Mouse (Mus musculus): ENCODE measurements around the gene Myocd.

Gene Myocd

DNA sequence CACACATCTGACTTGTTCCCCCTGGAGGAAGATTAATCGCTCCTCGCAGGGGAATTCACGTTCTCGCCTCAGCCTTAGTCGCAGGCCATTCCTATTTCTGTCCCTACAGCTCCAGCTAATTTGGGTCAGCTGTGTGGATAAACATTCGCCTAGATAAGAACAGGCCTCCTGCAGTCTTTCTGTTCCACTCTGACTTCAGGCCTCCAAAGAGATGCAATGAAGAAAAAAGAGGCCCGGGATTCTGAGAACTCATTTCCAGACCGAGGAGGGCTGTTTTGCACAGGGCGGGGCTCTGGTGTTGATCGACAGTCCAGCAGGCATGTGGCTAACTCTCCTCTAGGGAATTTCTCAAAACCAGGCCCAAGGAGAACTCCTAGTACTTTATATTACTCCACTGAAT lies 43.0 kb downstream of the Myocd start:
- ChIA-PET POLR2A (no interaction called here), CTCF (no interaction called here)

DNA sequence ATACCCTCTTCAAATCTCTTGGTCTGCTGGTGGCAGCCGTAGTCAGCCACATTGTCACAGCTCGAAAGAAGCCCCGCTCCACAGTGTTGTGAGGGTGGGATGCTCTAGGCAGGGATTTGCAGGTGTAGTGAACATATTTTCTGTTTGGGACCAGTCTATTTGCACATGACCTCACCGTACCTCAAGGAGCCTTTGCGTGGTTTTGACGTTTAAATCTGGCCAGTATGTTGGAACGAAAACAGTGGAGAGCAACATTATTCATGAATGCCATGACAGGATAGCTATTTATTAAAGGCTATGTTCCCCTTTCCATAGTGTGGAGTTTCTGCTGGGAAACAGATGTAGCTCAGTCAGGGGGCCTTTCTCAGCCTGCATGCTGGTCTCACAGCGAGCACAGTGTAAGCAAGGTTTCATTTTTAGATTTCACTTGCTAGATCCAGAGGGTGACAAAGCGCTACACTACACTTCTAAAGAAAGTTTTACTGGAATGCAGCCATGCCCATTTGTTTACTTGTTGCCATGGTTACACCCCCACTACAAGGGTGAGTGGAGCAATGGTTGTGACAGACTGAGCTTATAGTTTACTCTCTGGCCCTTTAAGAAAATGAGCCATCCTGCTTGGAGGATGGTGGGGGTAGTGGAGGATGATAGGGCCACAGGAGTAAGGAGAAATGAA lies 54.7 kb downstream of the Myocd start:
- ChIA-PET POLR2A (no interaction called here), CTCF (no interaction called here)

DNA sequence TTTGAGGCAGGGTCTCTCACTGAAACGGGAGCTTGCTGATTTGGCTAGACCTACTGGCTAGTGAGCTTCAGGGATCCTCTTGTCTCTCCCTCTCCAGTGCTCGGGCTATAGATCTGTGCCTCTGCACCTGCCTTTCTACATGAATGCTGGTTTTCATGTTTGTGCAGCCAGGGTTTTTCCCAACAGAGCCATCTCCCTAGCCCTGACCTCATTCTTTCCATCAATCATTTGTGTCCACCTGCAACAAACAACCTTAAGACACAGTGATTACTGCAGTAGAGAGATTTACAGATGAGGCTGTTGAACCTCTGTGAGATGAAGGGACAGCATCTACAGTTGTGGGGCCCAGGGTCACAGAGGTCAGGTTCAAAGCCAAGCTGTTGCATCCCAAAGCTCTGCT lies 56.0 kb downstream of the Myocd start:
- ChIA-PET CTCF (no interaction called here), POLR2A (no interaction called here)

DNA sequence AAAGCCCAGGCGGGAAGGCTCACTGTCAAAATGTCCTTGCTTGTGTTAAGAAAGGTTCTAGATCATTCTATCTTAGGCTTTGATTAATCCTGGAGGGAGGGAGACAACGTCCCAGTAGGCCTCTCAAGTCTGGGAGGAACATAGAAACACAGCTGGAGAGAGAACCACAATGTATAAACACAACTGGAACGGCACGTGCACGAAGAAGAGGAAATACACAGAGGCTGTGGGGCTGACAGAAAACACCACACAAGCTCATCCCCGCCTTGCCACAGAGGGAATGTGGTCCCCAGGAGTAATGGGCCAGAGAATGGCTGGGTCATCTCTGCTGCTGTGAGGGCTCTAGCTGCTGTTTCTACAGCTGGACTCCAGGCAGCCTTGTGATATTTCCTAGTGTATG lies 58.1 kb downstream of the Myocd start:
- ChIA-PET POLR2A (no interaction called here), CTCF (no interaction called here)

DNA sequence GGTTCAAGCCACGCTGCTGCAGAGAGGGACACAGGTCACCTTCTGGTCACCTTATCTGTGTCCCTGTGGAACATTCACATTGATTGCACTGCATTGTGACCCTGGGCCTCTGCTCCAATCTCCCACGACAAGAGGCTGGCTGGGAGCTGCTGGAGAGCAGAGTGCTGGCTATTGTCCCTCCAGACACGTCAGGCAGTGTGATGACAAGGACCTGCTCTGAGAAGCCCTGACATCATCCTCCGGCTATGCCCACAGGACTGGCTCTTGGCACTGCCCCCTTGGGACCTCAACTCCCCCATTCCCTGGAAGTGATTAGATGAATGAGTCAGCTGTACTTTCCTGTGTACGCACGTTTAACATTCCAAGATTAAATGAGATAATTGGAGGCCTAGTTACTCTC lies 60.3 kb downstream of the Myocd start:
- CTCF ChIA-PET = no interaction called here
- POLR2A ChIA-PET = interaction anchor here in 1 of 4 experiments (0.8 kb wide), 1 partner anchor 94 kb away, joined by 8 read pairs; no protein-coding TSS in a partner anchor

DNA sequence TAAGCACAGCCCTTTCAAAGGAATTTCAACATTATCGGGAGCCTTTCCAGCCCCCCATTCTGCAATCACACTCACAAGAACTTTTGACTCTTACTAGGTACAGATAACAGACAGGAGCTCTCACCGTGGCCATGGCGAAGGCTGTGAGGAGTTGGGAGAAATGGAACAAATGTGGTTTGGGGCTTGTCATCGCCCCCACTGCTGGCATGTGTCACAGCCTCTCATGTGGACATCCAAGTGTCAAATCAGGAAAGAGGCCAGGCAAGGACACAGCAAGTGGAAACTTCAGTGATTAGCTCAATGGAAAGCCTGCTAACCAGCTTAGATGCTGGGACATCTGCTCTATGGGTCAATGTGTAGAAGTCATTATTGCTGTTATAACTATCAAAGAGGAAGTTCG lies 64.5 kb downstream of the Myocd start:
- ChIA-PET POLR2A (no interaction called here), CTCF (no interaction called here)

DNA sequence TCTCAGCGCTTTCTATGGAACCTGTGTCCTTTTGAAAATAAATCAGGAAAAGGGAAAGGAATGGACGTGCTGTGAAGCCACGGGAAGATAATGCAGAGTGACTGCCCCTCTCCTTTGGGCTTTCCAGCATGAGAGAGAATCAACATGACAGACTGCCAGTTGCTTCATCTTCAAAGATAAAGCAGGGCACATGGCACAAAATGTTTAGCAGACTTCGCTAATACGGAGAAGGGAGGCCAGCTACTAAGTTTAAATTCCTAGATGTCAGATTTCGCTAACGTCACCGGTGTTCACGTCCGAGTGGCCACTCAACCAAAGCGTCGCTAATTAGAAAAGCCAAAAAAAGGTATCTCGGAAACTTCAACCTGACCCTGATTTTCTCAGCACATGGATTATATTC lies 65.1 kb downstream of the Myocd start:
- CTCF ChIA-PET = no interaction called here
- POLR2A ChIA-PET = no interaction called here

DNA sequence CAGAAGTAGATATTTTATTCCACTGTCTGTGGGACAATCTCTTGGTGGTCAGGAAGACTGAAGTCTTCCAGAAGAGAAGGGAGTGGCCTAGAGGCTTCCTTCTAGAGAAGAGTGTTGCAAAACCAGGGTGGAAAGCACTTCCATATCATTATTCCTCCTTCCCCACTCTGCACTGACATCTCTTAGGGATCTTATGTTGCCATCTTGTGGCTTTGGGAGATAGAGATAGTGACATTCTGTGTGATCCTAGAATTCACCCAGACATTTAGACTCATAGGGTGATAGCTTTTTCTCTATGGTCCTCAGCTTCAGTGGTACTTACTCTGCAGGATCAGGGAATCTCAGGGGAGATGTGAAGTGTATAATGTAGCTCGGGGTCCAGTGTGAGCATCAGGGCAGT lies 66.8 kb downstream of the Myocd start:
- ChIA-PET POLR2A (no interaction called here), CTCF (no interaction called here)

DNA sequence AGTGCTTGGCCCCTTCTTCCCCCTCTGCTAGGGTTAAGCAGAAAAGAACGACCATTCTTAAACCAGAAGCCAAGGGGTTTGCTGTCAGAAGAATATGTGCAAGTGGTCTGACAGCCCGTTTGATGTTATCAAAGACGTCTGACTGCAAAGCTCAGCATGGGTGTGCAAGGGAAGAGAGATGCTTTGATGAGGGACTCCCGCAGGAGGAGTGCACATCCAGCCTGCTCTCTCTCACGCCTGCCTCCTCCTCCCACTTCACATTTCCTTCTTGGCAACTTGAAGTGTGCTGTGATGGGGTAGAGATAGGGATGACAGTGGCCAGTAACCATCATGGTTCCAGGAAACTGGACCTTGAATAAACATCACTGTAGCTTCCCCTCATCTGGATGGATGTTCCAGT lies 67.6 kb downstream of the Myocd start:
- CTCF ChIA-PET = interaction anchor here in 1 of 4 experiments (0.6 kb wide), 1 partner anchor 15 kb away, joined by 3 read pairs; no protein-coding TSS in a partner anchor
- POLR2A ChIA-PET = interaction anchor here in 1 of 4 experiments (0.6 kb wide), 1 partner anchor 12 kb away, joined by 3 read pairs; no protein-coding TSS in a partner anchor

DNA sequence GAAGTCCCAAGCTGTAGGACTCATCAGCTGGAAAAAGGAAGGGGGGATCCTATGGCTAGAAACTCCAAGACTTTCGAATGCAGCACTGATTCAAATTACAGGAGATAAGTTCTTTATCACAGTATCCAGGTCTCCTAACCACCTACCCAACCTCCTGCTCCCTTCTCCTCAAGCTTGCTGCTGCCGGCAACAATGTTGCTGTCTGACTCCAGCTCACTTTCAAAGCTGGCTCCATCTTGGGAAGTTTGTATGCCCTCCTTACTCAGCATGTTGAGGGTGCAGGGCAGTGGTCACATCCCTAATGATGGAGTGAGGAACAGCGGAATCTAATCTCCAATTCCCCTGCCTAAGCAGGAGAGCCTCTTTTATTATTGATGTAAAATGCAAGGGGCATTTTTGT lies 71.8 kb downstream of the Myocd start:
- CTCF ChIA-PET = interaction anchor here in 3 of 4 experiments (1.1 to 1.8 kb wide), 5 partner anchors 11 to 480 kb away, joined by 4 to 8 read pairs (median 5); no protein-coding TSS in a partner anchor
- POLR2A ChIA-PET = no interaction called here

DNA sequence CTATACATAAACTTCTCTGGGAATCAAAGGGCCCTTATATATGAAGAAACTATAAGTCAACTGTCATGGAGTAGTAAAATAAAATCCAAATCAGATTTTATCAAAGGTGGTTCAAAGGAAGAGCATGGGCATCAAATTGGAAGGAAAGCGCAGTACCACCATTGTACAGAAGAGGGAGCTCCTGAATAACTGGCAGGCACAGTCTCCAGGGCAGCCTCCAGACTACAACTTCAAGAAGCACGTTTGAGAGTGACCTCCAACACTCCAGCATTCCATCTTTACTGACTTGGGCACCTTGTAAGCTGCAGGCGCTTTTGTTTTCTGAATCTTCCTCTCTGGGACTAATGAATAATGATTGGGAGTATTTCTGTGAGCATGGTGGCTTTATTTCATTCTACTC lies 72.5 kb downstream of the Myocd start:
- CTCF ChIA-PET = interaction anchor here (0.6 to 1.8 kb wide), 15 partner anchors 9 to 593 kb away, joined by 3 to 8 read pairs (median 4); no protein-coding TSS in a partner anchor
- POLR2A ChIA-PET = interaction anchor here in 1 of 4 experiments (0.7 to 0.8 kb wide), 2 partner anchors 511 to 1500 kb away, joined by 6 to 7 read pairs; no protein-coding TSS in a partner anchor

DNA sequence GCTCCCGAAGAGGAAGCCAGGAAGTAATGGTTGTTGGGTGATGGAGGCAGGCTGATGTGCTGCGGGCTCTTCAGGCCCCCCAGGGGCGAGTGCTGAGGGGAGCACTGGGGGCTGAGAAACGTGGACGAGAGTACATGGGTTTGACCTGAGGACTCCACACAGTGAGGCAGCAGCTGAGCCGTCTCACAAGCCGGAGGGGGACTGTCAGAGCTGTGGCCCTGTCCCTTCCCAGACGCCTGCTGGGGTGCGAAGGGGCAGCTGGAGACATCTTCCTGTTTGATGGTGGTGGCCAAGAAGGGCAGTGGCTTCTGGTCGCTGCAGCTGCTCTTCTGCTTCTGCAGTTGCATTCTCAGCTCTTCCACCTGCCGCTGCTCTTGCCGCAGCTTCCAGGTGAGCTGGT lies 82.8 kb downstream of the Myocd start:
- POLR2A ChIA-PET = interaction anchor here in 1 of 4 experiments (1.3 kb wide), 1 partner anchor 9 kb away, joined by 3 read pairs; no protein-coding TSS in a partner anchor
- CTCF ChIA-PET = interaction anchor here in 3 of 4 experiments (0.5 to 1.9 kb wide), 4 partner anchors 10 to 366 kb away, joined by 4 to 8 read pairs (median 4); no protein-coding TSS in a partner anchor

DNA sequence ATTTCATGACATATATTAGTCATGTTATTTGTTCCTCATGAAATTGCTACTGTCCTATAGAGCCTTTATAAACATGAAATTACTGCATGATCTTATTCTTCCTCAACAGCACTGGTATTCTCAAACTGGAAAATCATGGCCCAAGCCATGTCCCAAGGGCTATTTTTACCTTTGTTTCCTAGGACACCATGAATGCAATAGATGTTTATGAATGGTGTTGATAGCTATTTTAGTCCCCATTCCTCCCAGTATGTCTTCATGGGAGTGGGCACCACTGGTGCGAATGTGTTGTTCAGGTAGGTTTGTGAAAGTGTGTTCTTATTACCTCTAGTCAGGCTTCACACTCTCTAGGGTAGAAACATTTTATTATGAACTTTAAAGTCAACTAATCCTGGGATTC lies 84.7 kb downstream of the Myocd start:
- ChIA-PET CTCF (no interaction called here), POLR2A (interaction anchor here in 1 of 4 experiments (0.5 kb wide), 1 partner anchor 640 kb away, joined by 3 read pairs; no protein-coding TSS in a partner anchor)

DNA sequence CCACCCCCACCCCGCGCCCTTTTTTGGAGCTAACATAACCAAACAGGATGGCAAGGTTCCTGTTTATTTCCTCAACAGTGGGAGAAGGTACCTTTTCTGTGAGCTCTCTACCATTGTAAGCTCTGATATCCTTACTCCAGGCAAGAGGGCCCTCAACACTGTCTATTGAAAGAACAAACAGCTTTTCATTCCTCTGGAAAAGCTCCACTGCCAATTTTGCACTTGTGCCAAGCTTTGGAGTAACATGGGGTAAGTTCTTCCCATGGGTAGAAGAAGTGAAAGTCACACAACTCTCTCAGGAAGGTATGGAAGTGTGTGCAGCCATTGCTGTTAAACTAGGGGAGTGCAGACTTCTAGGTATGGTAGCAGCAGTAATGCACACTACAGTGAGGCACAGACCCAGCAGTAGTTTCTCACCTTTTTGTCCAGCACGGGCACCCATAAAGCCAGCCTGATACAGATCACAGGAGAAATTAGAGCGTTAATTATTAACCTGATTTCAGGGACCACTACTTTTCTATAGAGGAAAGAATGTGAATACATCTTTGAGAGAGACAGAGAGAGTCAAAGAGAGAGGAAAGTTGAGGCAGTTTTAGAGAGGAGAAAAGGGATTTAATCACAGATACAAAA lies 99.6 kb downstream of the Myocd start:
- CTCF ChIA-PET = no interaction called here

DNA sequence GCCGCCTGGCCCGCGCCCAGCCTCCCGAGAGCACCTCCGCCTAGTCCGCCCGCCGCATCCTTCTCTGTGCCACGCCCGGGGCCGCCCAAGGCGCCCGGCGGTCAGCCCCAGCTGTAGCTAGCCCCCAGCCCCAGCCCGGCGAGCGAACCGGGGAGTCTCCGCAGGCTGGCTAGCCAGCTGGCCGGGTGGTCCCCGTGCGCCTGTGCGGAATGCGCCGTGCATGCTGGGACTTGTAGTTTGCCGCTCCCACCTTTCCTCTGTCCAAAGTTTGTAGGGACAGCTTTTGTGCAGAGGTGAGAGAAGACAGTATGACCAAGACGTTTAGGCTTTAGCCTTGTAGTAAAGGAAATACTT lies 107.0 kb downstream of the Myocd start, which contains the start of gene Arhgap44:
Arhgap44 (minus strand) TSS at position 195 of the 354 bp plus-strand sequence.
- CTCF ChIA-PET = interaction anchor here in 1 of 4 experiments (1.0 to 1.4 kb wide), 2 partner anchors 9 to 31 kb away, joined by 3 to 4 read pairs; no protein-coding TSS in a partner anchor
- POLR2A ChIA-PET = interaction anchor here in 3 of 4 experiments (0.9 to 4.6 kb wide), 17 partner anchors 9 to 245 kb away, joined by 3 to 21 read pairs (median 3); partner anchors contain the start of gene Elac2 (in 1 of the 3)

More for the DNA sequence above, 99.6 kb downstream of the Myocd start:
- POLR2A ChIA-PET = interaction anchor here in 1 of 4 experiments (0.6 to 1.7 kb wide), 2 partner anchors 8 to 67 kb away, joined by 3 to 5 read pairs; no protein-coding TSS in a partner anchor

DNA sequence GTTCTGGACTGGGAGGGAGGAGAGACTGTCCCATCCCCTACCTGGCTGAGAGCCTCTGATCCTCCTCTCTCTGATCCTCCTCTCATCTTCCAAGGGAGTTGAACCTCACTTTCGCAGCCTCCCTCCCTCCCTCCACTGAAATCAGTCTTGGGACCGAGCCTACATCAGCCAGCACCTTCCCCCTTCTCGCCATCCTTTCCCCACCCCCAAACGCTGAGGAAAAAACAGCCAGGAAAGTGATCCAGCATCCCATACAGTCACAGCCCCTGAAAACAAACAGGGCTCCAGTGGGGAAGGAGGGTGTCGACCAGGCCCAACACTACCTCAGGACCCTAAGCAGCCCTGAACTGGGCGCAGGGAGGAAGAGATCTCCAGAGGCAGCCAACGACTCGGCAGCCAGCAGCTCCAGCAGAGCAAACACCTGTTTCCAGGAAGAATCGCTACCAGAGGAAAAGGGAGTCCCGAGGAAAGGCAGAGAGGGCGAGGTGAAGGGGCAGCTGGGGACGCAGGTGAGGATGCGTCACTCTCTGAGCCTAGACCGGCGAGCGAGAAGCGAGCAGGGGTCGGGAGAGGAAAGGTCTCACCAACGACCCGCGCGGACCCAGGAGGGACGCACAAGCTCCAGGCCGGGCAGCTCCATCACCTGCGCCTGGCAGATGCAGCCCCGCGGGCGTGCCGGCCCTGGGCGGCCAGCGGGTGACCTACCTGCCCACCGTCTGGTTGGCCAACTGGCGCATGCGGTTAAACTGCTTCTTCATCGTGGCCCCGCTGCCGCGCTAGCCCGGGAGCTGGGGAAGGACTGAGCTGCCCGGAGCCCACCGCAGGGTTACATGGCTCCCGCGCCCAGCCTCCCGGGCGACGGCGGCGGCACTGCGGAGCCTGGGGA lies 107.7 kb downstream of the Myocd start:
- ChIA-PET POLR2A (interaction anchor here in 3 of 4 experiments (0.6 to 4.6 kb wide), 19 partner anchors 8 to 1337 kb away, joined by 3 to 21 read pairs (median 3); partner anchors contain the start of gene Elac2 (in 1 of the 3)), CTCF (interaction anchor here in 1 of 4 experiments (1.0 to 1.4 kb wide), 2 partner anchors 8 to 30 kb away, joined by 3 to 4 read pairs; no protein-coding TSS in a partner anchor)

DNA sequence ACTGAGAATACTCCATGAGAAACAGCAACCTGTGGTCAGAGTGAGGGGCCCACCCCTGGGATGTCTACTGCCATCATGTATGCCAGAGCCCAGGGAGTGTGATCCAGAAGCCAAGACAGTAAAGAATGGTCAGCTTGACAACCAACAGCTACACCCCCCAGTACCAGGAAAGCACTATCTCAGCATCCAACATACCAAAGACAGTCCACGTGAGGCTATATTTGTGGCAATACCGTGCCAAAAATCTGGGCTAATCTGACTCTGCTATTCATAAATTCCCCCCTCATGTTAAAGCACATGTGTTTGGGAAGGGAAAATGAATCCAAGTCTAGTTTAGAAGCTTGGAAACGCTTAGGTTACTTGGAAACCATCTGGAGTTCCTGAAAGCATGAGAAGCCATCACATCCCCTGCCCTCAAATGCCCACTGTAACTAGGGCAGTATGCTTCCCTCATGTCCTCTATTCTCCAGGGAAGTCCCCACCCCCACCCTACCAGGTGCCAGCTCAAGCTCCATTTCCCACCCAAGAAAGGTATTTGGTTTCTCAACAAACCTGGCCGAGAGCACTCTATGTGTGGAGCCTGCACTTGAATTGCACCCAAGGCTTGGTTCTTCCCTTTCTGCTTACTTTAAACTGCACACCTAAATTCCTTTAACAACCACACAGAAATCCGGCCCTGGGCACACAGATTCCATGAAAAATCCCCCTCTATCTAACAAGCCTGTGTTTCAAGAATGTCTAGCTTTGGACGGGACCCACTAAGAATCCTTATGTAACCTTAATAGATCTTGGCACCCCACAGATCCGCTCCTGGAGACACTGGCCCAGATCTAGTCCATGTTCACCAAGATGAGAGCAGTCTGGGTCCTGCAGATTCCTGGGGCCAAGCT lies 108.6 kb downstream of the Myocd start:
- ChIA-PET POLR2A (interaction anchor here in 3 of 4 experiments (1.0 to 4.6 kb wide), 6 partner anchors 7 to 182 kb away, joined by 3 to 21 read pairs (median 4); partner anchors contain the start of gene Elac2 (in 1 of the 3)), CTCF (no interaction called here)

DNA sequence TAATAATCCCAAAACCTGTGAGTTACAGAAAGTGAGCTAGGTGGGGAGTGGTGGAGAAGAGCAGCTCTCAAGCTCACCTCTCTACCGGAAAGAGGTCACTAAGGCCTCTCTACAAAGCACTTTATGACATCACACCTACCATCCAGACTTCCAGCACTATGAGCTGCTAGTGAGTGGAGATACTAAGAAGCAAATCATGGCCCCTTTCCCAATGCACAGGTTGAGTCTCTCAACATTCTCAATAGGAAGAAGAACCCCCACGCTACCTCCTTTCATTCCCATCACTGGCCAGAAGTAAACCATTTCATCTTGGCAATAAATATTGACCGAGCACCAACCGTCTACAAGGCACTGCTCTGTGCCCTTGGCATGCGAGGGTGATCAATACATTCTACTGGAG lies 110.0 kb downstream of the Myocd start, which contains the start of gene 1700086D15Rik:
1700086D15Rik (minus strand) TSS at position 101 of the 400 bp plus-strand sequence.
- ChIA-PET POLR2A (interaction anchor here in 2 of 4 experiments (1.2 to 4.6 kb wide), 4 partner anchors 11 to 629 kb away, joined by 3 to 21 read pairs (median 8); partner anchors contain the start of gene Map2k4 (in 1 of the 2)), CTCF (interaction anchor here in 1 of 4 experiments (0.9 kb wide), 1 partner anchor 49 kb away, joined by 3 read pairs; no protein-coding TSS in a partner anchor)

Measured in embryonic stem cell, embryonic (primary cell).